Mouse (Mus musculus): Measurements from ENCODE around the gene Mon2. TPM values are rescaled to one million over a fixed set of nuclear protein-coding genes. Genes with fewer than 3 reads are reported as not detected.
"Not testable (repeated sequence)": the region's sequence is repeated elsewhere in the genome, so short reads cannot be mapped to it uniquely, and the experiment has no call there.

The Mon2 gene
- polyA plus RNA-seq, 1 experiment from 2014 or later = 32.0 TPM

GRCm38 (mm10) chr10:123055205-123056000, 20.9 kb downstream of the Mon2 start:
- Histone ChIP-seq H3K4me2 (replicated peaks) (no peak overlapping the region), H3K36me3 (peaks cover 32% of the 10 kb centered on the region)

GRCm38 (mm10) chr10:123053557-123053956, 22.7 kb downstream of the Mon2 start:
- Histone ChIP-seq H3K9ac (no peak overlapping the region), H3K27ac (no peak overlapping the region), H3K9me3 (no peaks in the 10 kb centered on the region), H3K4me1 (no peaks in the 10 kb centered on the region), H3K36me3 (peaks cover 42% of the 10 kb centered on the region), H3K4me3 (no peak overlapping the region), H3K27me3 (no peaks in the 10 kb centered on the region), H3K4me2 (replicated peaks) (no peak overlapping the region)
- WGBS = 85% methylated on average over 4 of the region's 4 CpGs
- ATAC-seq (ENCODE audit: low FRiP score, low read depth) = no peak

More at GRCm38 (mm10) chr10:123055205-123056000, 20.9 kb downstream of the Mon2 start:
- Histone ChIP-seq H3K9me3 (no peaks in the 10 kb centered on the region), H3K9ac (no peak overlapping the region), H3K4me3 (no peak overlapping the region), H3K4me1 (no peaks in the 10 kb centered on the region), H3K27me3 (no peaks in the 10 kb centered on the region), H3K27ac (no peak overlapping the region)
- WGBS = 78% methylated on average over 9 of the region's 9 CpGs
- no peak for ATAC-seq (ENCODE audit: low FRiP score, low read depth)

GRCm38 (mm10) chr10:123052021-123052420, 24.3 kb downstream of the Mon2 start:
- Histone ChIP-seq H3K27me3 (no peaks in the 10 kb centered on the region), H3K4me3 (no peak overlapping the region), H3K4me1 (no peaks in the 10 kb centered on the region), H3K36me3 (peaks cover 39% of the 10 kb centered on the region), H3K4me2 (replicated peaks) (no peak overlapping the region), H3K9ac (no peak overlapping the region), H3K27ac (no peak overlapping the region), H3K9me3 (no peaks in the 10 kb centered on the region)
- no peak for ATAC-seq (ENCODE audit: low FRiP score, low read depth)
- 84% methylated on average over 7 of the region's 7 CpGs for WGBS

GRCm38 (mm10) chr10:123048730-123049129, 27.6 kb downstream of the Mon2 start:
- H3K27me3 ChIP-seq = no peaks in the 10 kb centered on the region
- ATAC-seq (ENCODE audit: low FRiP score, low read depth) = no peak
- H3K4me1 ChIP-seq = no peaks in the 10 kb centered on the region
- H3K9ac ChIP-seq = no peak overlapping the region
- peaks cover 56% of the 10 kb centered on the region for H3K36me3 ChIP-seq
- no peak overlapping the region for H3K4me2 ChIP-seq (replicated peaks)
- no peaks in the 10 kb centered on the region for H3K9me3 ChIP-seq
- 79% methylated on average over 1 of the region's 1 CpGs for WGBS
- H3K4me3 ChIP-seq = no peak overlapping the region
- H3K27ac ChIP-seq = no peak overlapping the region

GRCm38 (mm10) chr10:123039936-123040335, 36.4 kb downstream of the Mon2 start:
- 49% methylated on average over 2 of the region's 2 CpGs for WGBS
- Histone ChIP-seq H3K9ac (no peak overlapping the region), H3K4me1 (no peaks in the 10 kb centered on the region), H3K27ac (no peak overlapping the region), H3K27me3 (no peaks in the 10 kb centered on the region), H3K4me2 (replicated peaks) (no peak overlapping the region), H3K9me3 (no peaks in the 10 kb centered on the region), H3K36me3 (peaks cover 74% of the 10 kb centered on the region), H3K4me3 (no peak overlapping the region)
- ATAC-seq (ENCODE audit: low FRiP score, low read depth) = no peak

- 86% methylated on average over 14 of the region's 14 CpGs for WGBS
- Histone ChIP-seq H3K36me3 (peaks cover 89% of the 10 kb centered on the region), H3K27ac (no peak overlapping the region), H3K4me2 (replicated peaks) (no peak overlapping the region), H3K9ac (no peak overlapping the region), H3K4me1 (no peaks in the 10 kb centered on the region), H3K9me3 (no peaks in the 10 kb centered on the region), H3K27me3 (no peaks in the 10 kb centered on the region), H3K4me3 (no peak overlapping the region)
- ATAC-seq (ENCODE audit: low FRiP score, low read depth) = no peak
These were observed 44.1 kb downstream of the Mon2 start for GRCm38 (mm10) chr10:123032078-123032646.

- ATAC-seq (ENCODE audit: low FRiP score, low read depth) = no peak
- no peak overlapping the region for H3K4me3 ChIP-seq
- WGBS = 93% methylated on average over 8 of the region's 8 CpGs
- H3K36me3 ChIP-seq = peaks cover 88% of the 10 kb centered on the region
- no peaks in the 10 kb centered on the region for H3K4me1 ChIP-seq
- no peaks in the 10 kb centered on the region for H3K27me3 ChIP-seq
- H3K4me2 ChIP-seq (replicated peaks) = no peak overlapping the region
- H3K9ac ChIP-seq = no peak overlapping the region
- H3K9me3 ChIP-seq = no peaks in the 10 kb centered on the region
- no peak overlapping the region for H3K27ac ChIP-seq
These were observed 44.9 kb downstream of the Mon2 start for GRCm38 (mm10) chr10:123031449-123031848.

- Histone ChIP-seq H3K27me3 (no peaks in the 10 kb centered on the region), H3K4me1 (no peaks in the 10 kb centered on the region), H3K9me3 (no peaks in the 10 kb centered on the region), H3K9ac (no peak overlapping the region), H3K4me3 (no peak overlapping the region), H3K36me3 (peaks cover 88% of the 10 kb centered on the region), H3K4me2 (replicated peaks) (no peak overlapping the region), H3K27ac (no peak overlapping the region)
- 90% methylated on average over 9 of the region's 9 CpGs for WGBS
- ATAC-seq (ENCODE audit: low FRiP score, low read depth) = no peak
These were observed 45.7 kb downstream of the Mon2 start for GRCm38 (mm10) chr10:123030589-123030988.

- Histone ChIP-seq H3K9me3 (no peaks in the 10 kb centered on the region), H3K36me3 (peaks cover 82% of the 10 kb centered on the region), H3K4me1 (no peaks in the 10 kb centered on the region), H3K4me2 (replicated peaks) (no peak overlapping the region), H3K9ac (no peak overlapping the region), H3K4me3 (no peak overlapping the region), H3K27me3 (no peaks in the 10 kb centered on the region), H3K27ac (no peak overlapping the region)
- WGBS = 95% methylated on average over 4 of the region's 4 CpGs
- no peak for ATAC-seq (ENCODE audit: low FRiP score, low read depth)
These were observed 47.4 kb downstream of the Mon2 start for GRCm38 (mm10) chr10:123028949-123029348.

- not testable (repeated sequence) for H3K27ac ChIP-seq; H3K9me3 ChIP-seq; H3K4me3 ChIP-seq; H3K4me2 ChIP-seq (replicated peaks); H3K4me1 ChIP-seq; ATAC-seq (ENCODE audit: low FRiP score, low read depth); H3K9ac ChIP-seq; H3K27me3 ChIP-seq
- 92% methylated on average over 4 of the region's 4 CpGs for WGBS
- peaks cover 82% of the 10 kb centered on the region for H3K36me3 ChIP-seq
These were observed 49.6 kb downstream of the Mon2 start for GRCm38 (mm10) chr10:123026736-123027135.

GRCm38 (mm10) chr10:123013435-123013834, 62.9 kb downstream of the Mon2 start:
- no peaks in the 10 kb centered on the region for H3K9me3 ChIP-seq
- H3K36me3 ChIP-seq = peaks cover 72% of the 10 kb centered on the region
- H3K9ac ChIP-seq = no peak overlapping the region; the same call in 1 of the 2 replicates
- H3K4me1 ChIP-seq = no peaks in the 10 kb centered on the region
- H3K27me3 ChIP-seq = no peaks in the 10 kb centered on the region
- 25% methylated on average over 18 of the region's 18 CpGs for WGBS
- H3K4me3 ChIP-seq = no peak overlapping the region
- no peak overlapping the region for H3K4me2 ChIP-seq (replicated peaks)
- ATAC-seq (ENCODE audit: low FRiP score, low read depth) = no peak
- no peak overlapping the region for H3K27ac ChIP-seq

- Histone ChIP-seq H3K4me3 (no peak overlapping the region), H3K4me2 (replicated peaks) (no peak overlapping the region), H3K27ac (no peak overlapping the region), H3K9ac (no peak overlapping the region), H3K36me3 (peaks cover 71% of the 10 kb centered on the region), H3K4me1 (no peaks in the 10 kb centered on the region), H3K27me3 (no peaks in the 10 kb centered on the region), H3K9me3 (no peaks in the 10 kb centered on the region)
- 85% methylated on average over 1 of the region's 1 CpGs for WGBS
- no peak for ATAC-seq (ENCODE audit: low FRiP score, low read depth)
These were observed 64.9 kb downstream of the Mon2 start for GRCm38 (mm10) chr10:123011421-123011820.
